Mouse (Mus musculus) kidney, embryonic 14.5 days (tissue): ENCODE data around the gene Eid2b. TPM values are rescaled to one million over a fixed set of nuclear protein-coding genes. Genes with fewer than 3 reads are reported as not detected.

ENCODE experiments used
- ATAC-seq: fragments of 200-750 bp; cut with Nextera tagmentation; 2 replicates; pipeline ENCODE4 v1.8.0; 2017; ENCODE audit warnings: moderate number of reproducible peaks, mild to moderate bottlenecking, moderate TSS enrichment, moderate library complexity; ENCODE audit not compliant: low FRiP score, low TSS enrichment
- H3K27ac ChIP-seq: fragments of 300-500 bp; sonication (generic); 2 replicates; pipeline ENCODE4 v1.5.1; 2014; ENCODE audit warnings: low read depth, mild to moderate bottlenecking, low read length, moderate library complexity, mixed read lengths
- H3K27me3 ChIP-seq: fragments of 300-500 bp; sonication (generic); 2 replicates; pipeline ENCODE4 v1.6.1; 2014; ENCODE audit warnings: mild to moderate bottlenecking, low read length; ENCODE audit not compliant: control insufficient read depth, insufficient read depth
- H3K36me3 ChIP-seq: fragments of 300-500 bp; sonication (generic); 2 replicates; pipeline ENCODE4 v1.6.1; 2014; ENCODE audit warnings: low read length, mixed read lengths; ENCODE audit not compliant: control insufficient read depth, insufficient read depth
- H3K4me1 ChIP-seq: fragments of 300-500 bp; sonication (generic); 2 replicates; pipeline ENCODE4 v1.6.1; 2014; ENCODE audit warnings: low read length, mixed read lengths; ENCODE audit not compliant: control insufficient read depth, insufficient read depth
- H3K4me2 ChIP-seq: fragments of 300-500 bp; sonication (generic); replicated peaks from 2 replicates; pipeline ENCODE4 v1.6.1; 2014; ENCODE audit warnings: low read depth, mild to moderate bottlenecking, low read length
- H3K4me3 ChIP-seq: fragments of 300-500 bp; sonication (generic); 2 replicates; pipeline ENCODE4 v1.5.1; 2014; ENCODE audit warnings: mild to moderate bottlenecking, low read length
- H3K9ac ChIP-seq: fragments of 300-500 bp; sonication (generic); 2 replicates; pipeline ENCODE4 v1.6.1; 2014; ENCODE audit warnings: low read depth, mild to moderate bottlenecking, low read length, moderate library complexity
- H3K9me3 ChIP-seq: fragments of 300-500 bp; sonication (generic); 2 replicates; pipeline ENCODE4 v1.6.1; 2016; ENCODE audit warnings: low read length; ENCODE audit not compliant: control insufficient read depth
- WGBS: fragments of 180-500 bp; shearing (Covaris S2); extraction: QIAGEN DNeasy Blood & Tissue Kit; methylation state at CpG from one replicate; pipeline ENCODE4 v1.1.7; 2014; 5-methylcytosine and 5-hydroxymethylcytosine counted together
- polyA plus RNA-seq: library from polyadenylated mRNA; unstranded; fragments of >200 nt; fragmentation: Nextera tagmentation; extraction: Ambion mirVana; gene quantifications from 2 replicates; pipeline ENCODE4 v1.2.1, GENCODE M21; 2014

The Eid2b gene
- polyA plus RNA-seq, 1 experiment from 2014 or later = 12.1 TPM

DNA sequence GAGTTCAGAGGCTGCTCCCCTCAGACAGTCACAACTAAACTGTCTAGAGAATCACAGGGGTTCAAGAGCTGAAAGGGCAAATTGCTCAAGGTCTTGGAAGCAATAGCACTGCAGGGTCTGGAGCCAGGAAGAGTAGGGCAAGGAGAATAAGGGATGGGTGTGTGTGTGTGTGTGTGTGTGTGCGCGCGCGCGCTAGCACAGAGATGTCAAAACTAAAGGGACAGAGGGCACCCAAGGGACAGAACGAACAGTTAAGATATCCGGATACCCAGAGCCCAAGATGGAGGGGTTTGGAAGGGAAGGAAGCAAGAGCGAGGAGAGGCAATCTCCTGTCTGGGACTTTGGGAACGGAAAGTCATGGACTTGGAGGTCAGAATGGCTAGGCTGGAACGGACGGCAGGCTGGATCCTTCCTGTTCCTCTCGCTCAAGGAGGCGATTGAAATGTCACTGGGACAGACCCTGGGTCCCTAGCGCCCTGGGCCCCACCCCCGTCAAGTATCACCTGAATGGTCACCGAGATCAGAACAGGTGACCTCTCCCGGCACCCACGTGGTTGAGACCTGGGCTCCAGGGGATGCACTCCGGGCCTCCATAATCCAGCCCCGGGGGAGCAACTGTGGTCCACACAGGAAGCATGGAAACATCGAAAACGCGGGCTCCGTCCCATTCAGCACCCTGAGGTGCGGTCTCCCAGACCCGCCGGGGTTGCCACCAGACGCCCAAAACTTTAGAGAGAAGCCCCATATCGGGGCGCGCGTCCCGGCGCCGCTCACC lies 33.8 kb downstream of the Eid2b start:
- peak; percentile 41 for ATAC-seq
- H3K4me1 ChIP-seq = peaks cover 6% of the 10 kb centered on the region
- H3K9ac ChIP-seq = peak overlapping the region; percentile 90
- no peak overlapping the region for H3K27ac ChIP-seq
- peak overlapping the region; percentile 85 for H3K4me2 ChIP-seq
- peaks cover 63% of the 10 kb centered on the region for H3K36me3 ChIP-seq
- peak overlapping the region; percentile 88 for H3K4me3 ChIP-seq
- H3K9me3 ChIP-seq = no peaks in the 10 kb centered on the region
- WGBS = 6% methylated on average over 35 of the region's 35 CpGs
- H3K27me3 ChIP-seq = no peaks in the 10 kb centered on the region

DNA sequence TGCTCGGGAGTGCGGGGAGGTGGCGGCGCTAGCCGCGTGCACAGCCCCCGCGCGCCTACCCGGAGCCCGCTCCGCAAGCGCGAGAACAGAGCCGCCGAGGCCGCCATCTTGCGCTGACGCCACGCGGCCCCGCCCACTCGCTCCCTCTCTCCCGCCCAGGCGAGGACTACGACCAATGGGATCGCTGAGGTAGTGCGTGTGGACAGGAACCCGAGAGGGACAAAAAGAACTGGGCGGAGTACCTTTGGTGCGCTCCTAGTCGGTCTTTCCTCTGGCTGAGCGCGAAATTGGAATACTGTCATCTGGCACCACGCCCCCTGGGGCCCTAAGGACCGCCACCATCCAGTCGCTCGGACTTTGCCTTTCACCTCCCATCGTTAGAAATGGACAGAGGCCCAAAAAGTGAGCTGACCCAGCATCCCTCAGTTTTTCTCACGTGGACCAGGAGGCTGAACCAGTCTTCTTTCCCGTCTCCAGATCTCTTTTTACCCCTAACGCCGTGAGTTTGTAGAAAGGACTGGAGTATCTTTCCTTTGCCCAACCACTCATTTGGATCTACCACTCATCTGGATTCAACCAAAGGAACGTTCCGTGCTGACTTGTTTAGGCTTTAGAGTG lies 34.5 kb downstream of the Eid2b start, which contains the start of gene Timm50:
TSS of gene Timm50 (minus strand) at position 147 of the 618 bp plus-strand sequence.
- H3K4me2 ChIP-seq = peak within 1 kb of the TSS; percentile 85
- H3K27me3 ChIP-seq = no peaks in the 10 kb centered on the region
- H3K27ac ChIP-seq = no peak within 1 kb of the TSS
- ATAC-seq = peak; percentile 98
- peaks cover 6% of the 10 kb centered on the region for H3K4me1 ChIP-seq
- H3K4me3 ChIP-seq = peak within 1 kb of the TSS; percentile 88
- peaks cover 63% of the 10 kb centered on the region for H3K36me3 ChIP-seq
- no peaks in the 10 kb centered on the region for H3K9me3 ChIP-seq
- H3K9ac ChIP-seq = peak within 1 kb of the TSS; percentile 90
- WGBS = under 1% methylated on average over 44 of the region's 45 CpGs

DNA sequence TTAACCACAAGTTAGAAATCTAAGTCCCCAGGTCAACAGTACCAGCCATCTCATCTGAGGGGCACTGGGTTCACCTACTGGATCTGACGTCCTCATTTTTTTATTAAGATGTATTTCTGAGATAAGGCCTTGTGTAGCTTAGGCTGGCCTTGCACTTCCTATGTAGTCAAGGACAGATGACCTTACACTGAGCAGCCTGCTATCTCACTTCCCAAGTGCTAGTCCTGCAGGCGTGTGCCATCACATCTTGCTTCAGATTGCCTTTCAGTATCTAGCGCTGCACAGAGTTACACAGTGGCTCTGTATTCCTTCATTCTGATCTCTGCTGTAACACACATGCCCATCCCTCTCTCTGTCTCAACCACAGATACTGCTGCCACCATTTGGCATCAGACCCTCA lies 40.5 kb downstream of the Eid2b start:
- no peak overlapping the region for H3K4me2 ChIP-seq
- H3K27ac ChIP-seq = no peak overlapping the region
- no peak for ATAC-seq
- no peak overlapping the region for H3K9ac ChIP-seq
- 88% methylated on average over 3 of the region's 3 CpGs for WGBS
- H3K27me3 ChIP-seq = no peaks in the 10 kb centered on the region
- peaks cover 90% of the 10 kb centered on the region for H3K36me3 ChIP-seq
- H3K4me1 ChIP-seq = no peaks in the 10 kb centered on the region
- H3K9me3 ChIP-seq = no peaks in the 10 kb centered on the region
- no peak overlapping the region for H3K4me3 ChIP-seq

DNA sequence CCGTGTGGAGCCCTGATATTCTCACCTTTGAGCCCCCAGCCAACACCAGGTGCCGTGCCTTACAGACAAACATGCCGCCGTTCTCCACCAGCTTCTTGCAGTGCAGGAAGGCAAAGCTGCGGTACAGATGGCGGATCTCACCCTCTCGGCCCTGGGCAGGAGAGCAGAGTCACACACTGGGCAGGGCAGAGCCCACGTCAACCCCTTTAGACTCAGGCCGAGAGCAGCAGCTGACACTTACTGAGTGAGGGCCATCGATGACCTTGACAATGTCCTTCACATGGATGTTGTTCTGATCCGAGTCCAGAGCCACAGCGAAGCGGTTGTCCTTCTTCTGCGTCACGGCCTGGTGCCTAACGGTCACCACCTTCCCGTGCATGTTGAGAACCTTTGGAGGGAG lies 41.2 kb downstream of the Eid2b start:
- 93% methylated on average over 17 of the region's 17 CpGs for WGBS

DNA sequence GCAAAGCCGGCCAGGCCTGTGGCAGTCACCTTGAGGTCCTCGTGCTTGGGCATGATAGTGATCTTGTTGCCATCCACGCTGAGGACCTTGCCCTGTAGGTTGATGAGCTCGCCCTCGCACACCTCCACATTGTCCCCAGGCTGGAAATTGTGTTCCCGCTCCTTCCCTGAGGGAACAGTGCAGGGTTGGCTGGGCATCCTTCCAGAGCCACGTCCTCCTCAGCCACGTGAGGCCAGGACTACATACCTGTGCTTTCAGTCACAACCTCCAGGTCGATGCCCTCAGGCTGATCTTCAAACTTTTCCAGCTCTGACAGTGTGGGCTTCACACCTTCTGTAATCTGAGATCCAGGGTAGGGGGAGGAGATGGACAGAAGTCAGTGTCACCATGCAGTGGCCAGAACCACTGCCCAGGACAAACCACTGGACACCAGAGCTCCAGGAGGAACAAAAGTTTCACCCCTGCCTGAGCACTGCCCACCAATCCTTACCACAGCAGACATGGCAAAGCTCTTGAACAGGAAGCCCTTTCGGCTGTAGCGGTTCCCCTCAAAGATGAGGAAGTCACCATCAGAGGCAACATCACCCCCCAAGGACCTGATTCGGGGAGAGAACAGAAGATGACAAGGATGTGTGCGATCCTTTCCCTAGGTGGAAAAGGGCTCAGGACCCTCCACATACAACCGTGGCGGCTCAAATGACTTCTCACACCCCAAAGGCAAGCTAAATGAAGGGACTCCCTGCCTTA lies 44.6 kb downstream of the Eid2b start:
- no peak for ATAC-seq
- H3K4me1 ChIP-seq = no peaks in the 10 kb centered on the region
- no peak overlapping the region for H3K27ac ChIP-seq
- H3K9ac ChIP-seq = no peak overlapping the region
- H3K27me3 ChIP-seq = no peaks in the 10 kb centered on the region
- no peaks in the 10 kb centered on the region for H3K9me3 ChIP-seq
- H3K4me2 ChIP-seq = no peak overlapping the region
- no peak overlapping the region for H3K4me3 ChIP-seq
- WGBS = 93% methylated on average over 15 of the region's 15 CpGs
- peaks cover 98% of the 10 kb centered on the region for H3K36me3 ChIP-seq

More for the DNA sequence above, 41.2 kb downstream of the Eid2b start:
- no peak overlapping the region for H3K4me3 ChIP-seq
- peaks cover 97% of the 10 kb centered on the region for H3K36me3 ChIP-seq
- H3K9me3 ChIP-seq = no peaks in the 10 kb centered on the region
- H3K27ac ChIP-seq = no peak overlapping the region
- ATAC-seq = no peak
- no peak overlapping the region for H3K9ac ChIP-seq
- H3K27me3 ChIP-seq = no peaks in the 10 kb centered on the region
- H3K4me1 ChIP-seq = no peaks in the 10 kb centered on the region
- H3K4me2 ChIP-seq = no peak overlapping the region

DNA sequence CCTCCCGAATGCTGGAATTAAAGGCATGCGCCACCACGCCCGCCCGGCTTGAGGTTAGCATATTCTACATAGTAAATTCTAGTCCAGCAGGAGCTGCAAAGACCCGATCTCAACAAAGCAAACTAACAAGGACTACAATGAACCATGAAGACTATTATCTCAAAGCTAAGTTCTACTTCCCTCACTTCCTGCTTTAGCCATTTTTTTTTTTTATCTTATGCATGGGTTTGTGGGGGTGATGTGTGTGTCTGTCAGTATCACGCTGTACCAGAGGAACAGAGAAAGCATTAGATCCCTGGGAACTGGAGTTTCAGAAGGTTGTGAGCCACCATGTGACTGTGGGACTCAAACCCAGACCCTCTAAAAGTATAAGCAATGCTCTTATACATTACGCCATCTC lies 47.8 kb downstream of the Eid2b start:
- 95% methylated on average over 8 of the region's 8 CpGs for WGBS

DNA sequence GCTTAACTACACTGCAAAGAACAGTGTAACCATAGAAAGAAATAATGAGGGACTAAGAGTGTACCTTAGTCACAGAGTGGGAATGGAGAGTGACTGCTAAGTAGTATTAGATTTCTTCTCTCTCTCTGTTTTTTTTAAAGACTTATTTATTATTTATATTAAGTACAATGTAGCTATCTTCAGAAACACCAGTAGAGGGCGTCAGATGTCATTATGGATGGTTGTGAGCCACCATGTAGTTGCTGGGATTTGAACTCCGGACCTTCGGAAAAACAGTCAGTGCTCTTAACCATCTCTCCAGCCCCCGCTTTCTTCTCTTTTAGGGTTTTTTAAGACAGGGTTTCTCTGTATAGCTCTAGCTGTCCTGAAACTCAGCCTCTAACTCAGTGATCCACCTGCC lies 48.9 kb downstream of the Eid2b start:
- H3K4me1 ChIP-seq = no peaks in the 10 kb centered on the region
- no peak overlapping the region for H3K4me2 ChIP-seq
- H3K27ac ChIP-seq = no peak overlapping the region
- no peaks in the 10 kb centered on the region for H3K27me3 ChIP-seq
- no peak overlapping the region for H3K9ac ChIP-seq
- ATAC-seq = no peak
- peaks cover 93% of the 10 kb centered on the region for H3K36me3 ChIP-seq
- H3K9me3 ChIP-seq = no peaks in the 10 kb centered on the region
- H3K4me3 ChIP-seq = no peak overlapping the region
- 88% methylated on average over 4 of the region's 4 CpGs for WGBS

More for the DNA sequence above, 47.8 kb downstream of the Eid2b start:
- Histone ChIP-seq H3K4me2 (no peak overlapping the region), H3K4me3 (no peak overlapping the region), H3K27me3 (no peaks in the 10 kb centered on the region), H3K36me3 (peaks cover 91% of the 10 kb centered on the region), H3K4me1 (no peaks in the 10 kb centered on the region), H3K9me3 (no peaks in the 10 kb centered on the region), H3K27ac (no peak overlapping the region), H3K9ac (no peak overlapping the region)
- no peak for ATAC-seq

DNA sequence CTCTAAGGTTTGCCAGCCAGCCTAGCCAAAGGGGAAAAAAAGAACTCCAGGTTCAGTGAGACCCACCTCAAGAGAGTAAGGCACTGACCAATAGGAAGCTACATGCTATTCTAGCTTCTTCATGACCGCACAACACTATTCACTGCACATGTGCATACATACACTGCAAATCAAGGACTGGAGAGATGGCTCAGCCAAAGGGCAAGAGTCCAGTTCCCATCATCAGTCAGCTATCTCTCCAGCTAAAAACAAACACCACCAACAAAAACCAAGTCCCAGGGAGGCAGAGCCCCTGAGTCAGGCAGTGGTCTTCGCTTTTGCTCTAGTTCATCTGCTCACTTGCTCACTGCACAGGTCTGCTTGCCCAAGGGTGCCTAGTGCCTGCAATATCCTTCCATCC lies 50.7 kb downstream of the Eid2b start:
- WGBS = 94% methylated on average over 2 of the region's 2 CpGs
- peaks cover 76% of the 10 kb centered on the region for H3K36me3 ChIP-seq
- no peak overlapping the region for H3K4me3 ChIP-seq
- H3K4me1 ChIP-seq = no peaks in the 10 kb centered on the region
- H3K27ac ChIP-seq = no peak overlapping the region
- no peaks in the 10 kb centered on the region for H3K9me3 ChIP-seq
- ATAC-seq = no peak
- no peak overlapping the region for H3K4me2 ChIP-seq
- no peaks in the 10 kb centered on the region for H3K27me3 ChIP-seq
- no peak overlapping the region for H3K9ac ChIP-seq
